ENCODE assay signal across 14 mouse cellular contexts in genomic region chr13:51968103-51968502, GRCm38 (mm10).
"Had no signal": no experiment of that assay in that cellular context is flagged by ENCODE, and none has a peak within 500 bp of the region (broad histone marks: within the 10 kb centered on the region; RNA-seq: fewer than 3 reads in every experiment).

No protein-coding gene starts in this region.

- H3K27me3 ChIP-seq: kidney, embryonic 15.5 days; limb, embryonic 15.5 days had no signal

- H3K27ac ChIP-seq: hindbrain, postnatal 0 days; limb, embryonic 15.5 days; liver, embryonic 12.5 days; macrophage; midbrain, embryonic 12.5 days had no signal

- H3K9me3 ChIP-seq: kidney, embryonic 15.5 days; limb, embryonic 15.5 days; liver, embryonic 12.5 days; midbrain, embryonic 12.5 days had no signal

- DNase-seq: kidney, adult 2 months; kidney, postnatal 14 days; layer of hippocampus, adult 9-11 months; layer of hippocampus, postnatal 36 days; right cerebral cortex, postnatal 4 days; spleen, adult 18-20 months; thymus, adult 2 months; thymus, postnatal 25 days had no signal

- H3K4me3 ChIP-seq: kidney, embryonic 15.5 days; limb, embryonic 15.5 days; liver, embryonic 12.5 days; midbrain, embryonic 12.5 days had no signal

- H3K36me3 ChIP-seq: kidney, embryonic 15.5 days; limb, embryonic 15.5 days; liver, embryonic 12.5 days; midbrain, embryonic 12.5 days had no signal

- H3K4me2 ChIP-seq: kidney, embryonic 15.5 days; limb, embryonic 15.5 days; liver, embryonic 12.5 days; midbrain, embryonic 12.5 days had no signal
